Mouse (Mus musculus): ENCODE data around the gene Abhd17c. TPM values are rescaled to one million over a fixed set of nuclear protein-coding genes. Genes with fewer than 3 reads are reported as not detected.

Gene Abhd17c
- polyA plus RNA-seq, 1 experiment from 2014 or later: 68.7 TPM

DNA sequence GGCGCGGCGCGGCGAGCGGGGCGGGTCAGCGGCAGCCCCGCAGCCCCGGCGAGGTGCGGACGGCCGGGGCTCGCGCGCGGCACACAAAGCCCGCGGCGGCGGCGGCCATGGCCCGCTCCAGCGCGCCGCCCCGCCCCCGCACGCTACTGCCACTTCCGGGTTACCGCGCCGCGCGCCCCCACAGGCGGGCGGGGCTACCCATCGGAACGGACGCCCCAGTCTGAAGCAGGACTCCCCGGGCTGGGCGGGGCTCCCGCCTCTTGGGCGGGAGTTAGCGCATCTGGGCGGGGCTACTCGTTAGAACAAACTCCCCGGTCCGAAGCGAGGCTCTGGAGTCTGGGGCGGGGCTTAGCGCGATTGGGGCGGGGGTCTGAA is 254 bp upstream of the Abhd17c start:
- H3K4me1 ChIP-seq: peaks cover 40% of the 10 kb centered on the region
- peak overlapping the region; percentile 87 for H3K4me2 ChIP-seq
- under 1% methylated on average over 53 of the region's 55 CpGs for WGBS
- ATAC-seq (ENCODE audit: borderline replicate concordance, extremely low read depth, low FRiP score, low TSS enrichment): peak; percentile 96
- no peaks in the 10 kb centered on the region for H3K27me3 ChIP-seq
- peak overlapping the region; percentile 95 for H3K4me3 ChIP-seq
- peak overlapping the region; percentile 84 for H3K9ac ChIP-seq
- no peaks in the 10 kb centered on the region for H3K9me3 ChIP-seq
- H3K36me3 ChIP-seq: peaks cover 5% of the 10 kb centered on the region; the same call in 1 of the 2 replicates
- H3K27ac ChIP-seq: peak overlapping the region; percentile 94

DNA sequence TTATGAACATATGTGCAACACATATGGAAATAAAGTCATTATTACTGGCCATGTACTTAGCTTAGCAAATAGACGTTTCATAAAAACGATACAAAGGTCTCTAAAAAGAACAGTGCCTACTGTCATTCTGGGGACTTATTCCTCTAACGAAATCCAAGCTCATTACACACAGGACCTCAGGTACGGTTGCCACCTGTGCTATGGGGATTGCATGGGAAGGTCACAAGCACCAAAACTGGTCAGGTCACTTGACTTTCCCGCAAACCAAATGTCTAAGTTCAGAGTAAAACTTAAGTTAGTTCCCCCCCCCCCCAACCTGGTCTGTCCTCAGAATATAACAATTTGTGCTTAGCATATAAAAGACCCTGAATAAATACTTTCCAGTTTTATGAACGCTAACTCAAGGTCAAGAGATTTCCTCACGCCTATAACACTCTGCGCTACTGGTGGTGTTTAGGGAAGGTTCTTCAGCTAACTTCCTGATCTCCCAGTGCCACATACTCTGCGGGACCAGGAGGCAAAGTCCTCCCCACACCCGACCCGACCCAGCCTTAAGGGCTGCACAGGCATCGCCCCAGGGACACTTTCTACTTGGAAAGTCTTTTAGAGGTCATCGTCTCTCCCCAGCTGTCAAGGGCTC is 1.2 kb downstream of the Abhd17c start:
- H3K27me3 ChIP-seq: no peaks in the 10 kb centered on the region
- peaks cover 40% of the 10 kb centered on the region for H3K4me1 ChIP-seq
- peaks cover 5% of the 10 kb centered on the region; the same call in 1 of the 2 replicates for H3K36me3 ChIP-seq
- peak overlapping the region; percentile 84 for H3K9ac ChIP-seq
- peak overlapping the region; percentile 95 for H3K4me3 ChIP-seq
- peak overlapping the region; percentile 94 for H3K27ac ChIP-seq
- no peak for ATAC-seq (ENCODE audit: borderline replicate concordance, extremely low read depth, low FRiP score, low TSS enrichment)
- H3K9me3 ChIP-seq: no peaks in the 10 kb centered on the region
- 5% methylated on average over 13 of the region's 13 CpGs for WGBS
- H3K4me2 ChIP-seq: peak overlapping the region; percentile 87

DNA sequence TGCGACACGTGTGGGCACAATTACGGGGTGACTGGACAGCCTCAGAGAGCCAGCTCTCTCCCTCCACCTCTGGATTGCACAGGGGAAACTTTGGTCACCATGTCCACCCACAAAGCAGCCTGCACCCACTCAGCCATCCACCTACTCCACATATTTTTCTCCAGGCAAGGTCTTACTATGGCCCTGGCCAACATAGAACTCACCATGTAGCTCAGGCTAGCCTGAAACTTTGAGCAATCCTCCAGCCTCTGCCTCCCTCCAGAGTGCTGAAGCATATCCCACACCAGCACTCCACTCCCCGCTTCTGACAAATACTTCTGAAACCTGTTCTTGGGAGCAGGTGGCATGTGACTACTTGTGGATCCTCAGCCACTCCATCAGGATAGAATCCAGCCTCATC is 1.9 kb downstream of the Abhd17c start:
- Histone ChIP-seq H3K36me3 (peaks cover 5% of the 10 kb centered on the region; the same call in 1 of the 2 replicates), H3K4me1 (peaks cover 40% of the 10 kb centered on the region), H3K27me3 (no peaks in the 10 kb centered on the region), H3K9ac (peak overlapping the region; percentile 84), H3K4me3 (peak overlapping the region; percentile 95), H3K4me2 (peak overlapping the region; percentile 87), H3K9me3 (no peaks in the 10 kb centered on the region), H3K27ac (no peak overlapping the region)
- no peak for ATAC-seq (ENCODE audit: borderline replicate concordance, extremely low read depth, low FRiP score, low TSS enrichment)
- 54% methylated on average over 4 of the region's 4 CpGs for WGBS

DNA sequence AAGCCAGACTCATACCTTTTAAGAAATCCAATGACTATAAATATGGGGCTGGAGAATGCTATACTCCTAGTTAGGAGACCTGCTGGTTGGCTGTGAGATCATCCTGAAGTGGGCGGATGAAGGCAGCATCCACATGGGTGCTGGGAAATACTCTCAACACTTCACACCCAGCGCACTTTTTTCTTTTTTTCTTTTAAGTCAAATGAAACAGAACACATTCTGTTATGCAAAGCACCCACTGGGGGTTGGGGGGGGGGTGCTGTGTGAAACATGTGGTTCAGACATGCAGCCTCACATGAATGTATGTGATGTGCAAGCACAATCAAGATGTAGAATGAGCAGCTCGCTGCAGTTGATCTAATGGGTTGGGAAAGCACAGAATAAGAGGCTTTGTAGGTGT is 2.8 kb downstream of the Abhd17c start:
- Histone ChIP-seq H3K9me3 (no peaks in the 10 kb centered on the region), H3K36me3 (peaks cover 5% of the 10 kb centered on the region; the same call in 1 of the 2 replicates), H3K4me1 (peaks cover 46% of the 10 kb centered on the region), H3K27ac (no peak overlapping the region), H3K4me3 (no peak overlapping the region), H3K9ac (no peak overlapping the region), H3K4me2 (peak overlapping the region; percentile 87), H3K27me3 (no peaks in the 10 kb centered on the region)
- ATAC-seq (ENCODE audit: borderline replicate concordance, extremely low read depth, low FRiP score, low TSS enrichment): no peak
- 86% methylated on average over 3 of the region's 3 CpGs for WGBS

DNA sequence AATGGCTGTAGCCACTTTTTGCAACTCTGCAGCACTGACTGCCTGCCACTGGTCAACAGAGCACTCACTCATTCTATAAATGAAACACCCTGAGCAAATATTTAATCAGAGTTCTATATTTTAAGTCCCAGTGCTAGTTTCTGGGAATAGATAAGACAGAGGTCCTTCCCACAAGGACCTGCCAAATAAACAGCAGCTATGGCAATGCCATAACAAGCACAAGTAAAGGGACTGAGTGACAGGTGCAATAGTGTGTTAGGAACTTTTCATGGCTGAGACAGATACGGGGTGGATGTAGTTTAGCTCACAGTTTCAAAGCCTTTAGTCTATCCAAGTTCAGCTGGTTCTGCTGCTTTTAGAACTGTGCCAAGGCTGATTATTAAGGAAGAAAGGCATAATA is 3.9 kb downstream of the Abhd17c start:
- Histone ChIP-seq H3K27ac (no peak overlapping the region), H3K9ac (no peak overlapping the region), H3K4me2 (no peak overlapping the region), H3K4me3 (no peak overlapping the region), H3K4me1 (peaks cover 56% of the 10 kb centered on the region), H3K9me3 (no peaks in the 10 kb centered on the region), H3K27me3 (no peaks in the 10 kb centered on the region), H3K36me3 (peaks cover 5% of the 10 kb centered on the region; the same call in 1 of the 2 replicates)
- ATAC-seq (ENCODE audit: borderline replicate concordance, extremely low read depth, low FRiP score, low TSS enrichment): no peak
- 79% methylated on average over 1 of the region's 1 CpGs for WGBS

DNA sequence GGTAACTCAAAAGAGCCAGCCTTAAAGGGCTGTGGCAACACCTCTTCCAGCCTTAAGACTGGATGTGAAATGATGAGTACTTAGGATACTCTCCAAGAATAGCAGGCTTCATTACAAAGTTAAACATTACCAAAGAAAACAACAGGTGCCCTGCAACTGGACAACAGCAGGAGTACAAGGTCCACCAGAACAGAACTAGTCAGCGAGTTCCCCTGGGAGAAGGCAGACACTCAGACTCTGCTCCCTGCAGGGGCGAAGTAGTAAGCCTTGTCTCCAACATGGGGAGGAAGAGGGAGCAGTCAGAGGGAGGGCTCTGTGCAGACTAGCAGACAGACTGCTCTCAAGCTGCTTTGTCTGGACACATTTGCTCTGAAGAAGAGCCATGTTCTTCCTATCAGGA is 6.1 kb downstream of the Abhd17c start:
- Histone ChIP-seq H3K36me3 (peaks cover 5% of the 10 kb centered on the region; the same call in 1 of the 2 replicates), H3K4me2 (no peak overlapping the region), H3K27ac (no peak overlapping the region), H3K4me1 (peaks cover 70% of the 10 kb centered on the region), H3K27me3 (no peaks in the 10 kb centered on the region), H3K9me3 (no peaks in the 10 kb centered on the region), H3K9ac (no peak overlapping the region), H3K4me3 (no peak overlapping the region)
- no peak for ATAC-seq (ENCODE audit: borderline replicate concordance, extremely low read depth, low FRiP score, low TSS enrichment)
- WGBS: 66% methylated on average over 2 of the region's 2 CpGs

DNA sequence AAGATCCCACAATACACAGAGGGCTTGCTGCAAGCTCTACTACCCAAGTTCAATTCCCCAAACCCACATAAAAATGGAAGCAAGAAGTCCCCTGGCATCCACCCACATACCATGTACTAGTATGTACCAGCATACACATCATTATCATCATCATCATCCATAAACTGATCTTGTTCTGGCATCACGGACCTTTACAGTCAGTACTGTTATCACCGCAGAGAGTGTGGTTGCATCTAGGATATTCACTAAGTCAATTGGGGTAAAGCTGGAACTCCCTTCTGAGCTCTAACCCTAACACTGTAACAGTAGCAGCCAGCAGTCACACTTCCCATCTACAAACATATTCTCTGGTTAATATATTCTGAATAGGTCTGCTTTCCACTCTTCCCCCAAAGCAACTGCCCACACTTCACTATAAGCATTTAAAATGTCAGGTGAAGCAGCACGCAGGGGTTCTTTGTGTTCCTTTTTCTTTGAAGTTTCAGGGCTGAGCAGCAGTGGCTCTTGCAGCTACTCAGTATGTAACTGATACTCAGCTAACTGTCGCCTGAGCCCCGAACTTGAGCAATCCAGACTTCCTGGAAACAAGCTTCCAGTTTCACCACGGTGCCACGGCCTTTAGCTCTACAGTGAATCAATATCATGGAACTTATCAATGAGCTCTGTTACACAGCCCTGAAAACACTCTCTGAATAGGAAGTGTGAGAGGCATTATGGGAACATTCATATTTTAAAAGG is 8.8 kb downstream of the Abhd17c start:
- ATAC-seq (ENCODE audit: borderline replicate concordance, extremely low read depth, low FRiP score, low TSS enrichment): no peak
- no peak overlapping the region for H3K4me3 ChIP-seq
- H3K9me3 ChIP-seq: no peaks in the 10 kb centered on the region
- H3K4me1 ChIP-seq: peaks cover 70% of the 10 kb centered on the region
- H3K27me3 ChIP-seq: no peaks in the 10 kb centered on the region
- H3K4me2 ChIP-seq: no peak overlapping the region
- no peak overlapping the region for H3K9ac ChIP-seq
- peaks cover 4% of the 10 kb centered on the region; the same call in 1 of the 2 replicates for H3K36me3 ChIP-seq
- H3K27ac ChIP-seq: no peak overlapping the region; the same call in 1 of the 2 replicates
- 51% methylated on average over 7 of the region's 7 CpGs for WGBS

DNA sequence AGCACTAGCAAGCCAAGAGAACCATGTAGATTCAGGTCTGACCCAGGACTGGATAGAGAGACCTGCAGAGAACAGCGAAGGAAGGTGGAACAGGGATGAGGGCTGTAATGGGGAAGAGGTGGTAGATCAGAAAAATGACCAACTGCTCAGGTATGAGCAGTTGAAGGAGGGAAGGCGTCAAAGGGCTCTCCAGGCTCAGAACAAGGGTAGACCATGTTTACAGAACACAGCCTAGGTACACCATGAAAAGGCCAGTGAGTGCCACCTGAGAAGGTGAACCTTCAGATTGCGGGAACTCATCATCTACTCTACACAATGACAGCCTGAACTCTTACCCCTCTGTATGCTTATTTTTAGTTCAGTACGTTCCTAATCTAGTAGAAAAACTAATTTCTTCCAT is 9.5 kb downstream of the Abhd17c start:
- peaks cover 70% of the 10 kb centered on the region for H3K4me1 ChIP-seq
- H3K9ac ChIP-seq: no peak overlapping the region
- H3K27me3 ChIP-seq: no peaks in the 10 kb centered on the region
- no peaks in the 10 kb centered on the region for H3K9me3 ChIP-seq
- H3K27ac ChIP-seq: no peak overlapping the region
- 71% methylated on average over 4 of the region's 4 CpGs for WGBS
- H3K36me3 ChIP-seq: no peaks in the 10 kb centered on the region
- ATAC-seq (ENCODE audit: borderline replicate concordance, extremely low read depth, low FRiP score, low TSS enrichment): no peak
- no peak overlapping the region for H3K4me2 ChIP-seq
- no peak overlapping the region for H3K4me3 ChIP-seq

DNA sequence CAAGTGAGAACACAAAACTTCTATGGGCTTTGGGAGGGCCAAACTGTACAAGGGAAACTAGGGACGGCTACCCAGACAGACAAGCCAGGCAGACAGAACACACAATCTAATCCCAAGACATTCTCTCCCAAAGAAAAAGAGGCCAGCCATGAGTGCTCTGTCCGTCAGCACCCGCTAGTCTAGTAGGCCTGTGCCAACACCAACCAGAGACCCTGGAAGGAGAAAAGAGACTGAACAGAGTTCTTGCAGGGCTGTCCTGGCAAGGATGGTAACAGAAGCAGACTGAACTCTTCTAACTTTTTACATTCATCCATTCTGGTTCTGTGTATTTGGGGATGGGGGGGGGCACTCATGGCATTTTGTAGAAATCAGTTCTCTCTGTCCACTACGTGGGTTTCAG is 12.1 kb downstream of the Abhd17c start:
- no peak overlapping the region for H3K4me2 ChIP-seq
- H3K9ac ChIP-seq: no peak overlapping the region
- H3K4me3 ChIP-seq: no peak overlapping the region
- H3K27me3 ChIP-seq: no peaks in the 10 kb centered on the region
- no peaks in the 10 kb centered on the region for H3K36me3 ChIP-seq
- H3K9me3 ChIP-seq: no peaks in the 10 kb centered on the region
- ATAC-seq (ENCODE audit: borderline replicate concordance, extremely low read depth, low FRiP score, low TSS enrichment): no peak
- H3K4me1 ChIP-seq: peaks cover 89% of the 10 kb centered on the region
- 42% methylated on average over 4 of the region's 4 CpGs for WGBS
- H3K27ac ChIP-seq: no peak overlapping the region

DNA sequence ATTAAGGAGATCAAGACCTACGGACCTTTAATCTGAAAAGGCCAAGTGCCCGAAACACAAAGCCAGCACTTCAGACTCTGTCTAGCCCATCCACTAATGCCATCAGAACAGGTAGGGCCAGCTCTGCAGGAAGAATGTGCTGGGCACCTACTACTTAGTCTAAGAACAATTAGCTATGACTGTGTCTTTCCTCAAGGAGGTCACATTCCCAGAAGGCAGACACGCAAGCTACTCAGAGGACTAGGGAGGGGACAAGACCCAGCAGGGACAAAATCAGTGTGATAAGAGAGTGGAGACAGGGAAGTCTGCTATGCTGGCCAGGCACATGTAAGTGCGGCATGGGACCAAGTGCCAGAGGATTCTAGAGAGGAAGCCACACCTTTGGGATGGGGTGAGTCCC is 13.0 kb downstream of the Abhd17c start:
- Histone ChIP-seq H3K27ac (peak overlapping the region; percentile 25; the same call in 1 of the 2 replicates), H3K9me3 (no peaks in the 10 kb centered on the region), H3K4me3 (no peak overlapping the region), H3K4me2 (no peak overlapping the region), H3K4me1 (peaks cover 90% of the 10 kb centered on the region), H3K36me3 (no peaks in the 10 kb centered on the region), H3K9ac (no peak overlapping the region), H3K27me3 (no peaks in the 10 kb centered on the region)
- WGBS: 54% methylated on average over 4 of the region's 4 CpGs
- no peak for ATAC-seq (ENCODE audit: borderline replicate concordance, extremely low read depth, low FRiP score, low TSS enrichment)

DNA sequence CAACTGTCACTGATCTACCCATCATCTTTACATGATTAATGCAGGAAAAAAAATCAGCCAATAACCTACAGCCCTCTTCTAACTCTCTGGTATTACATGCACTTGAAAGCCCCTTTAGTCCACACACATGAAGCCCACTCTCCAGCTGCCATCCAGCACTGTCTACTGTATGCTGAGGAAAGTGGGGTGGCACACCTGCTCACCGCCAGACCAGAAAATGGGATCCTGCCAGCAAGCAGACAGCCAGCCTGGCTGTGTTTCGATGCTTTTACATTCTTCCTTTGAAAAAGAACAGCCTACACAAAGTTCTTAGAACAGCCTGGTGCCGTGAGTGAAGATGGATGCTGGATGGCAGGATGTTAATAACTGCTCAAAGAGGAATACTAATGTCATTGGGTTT is 13.9 kb downstream of the Abhd17c start:
- WGBS: 65% methylated on average over 3 of the region's 3 CpGs
- peaks cover 90% of the 10 kb centered on the region for H3K4me1 ChIP-seq

More for the DNA sequence above, 13.9 kb downstream of the Abhd17c start:
- H3K4me3 ChIP-seq: no peak overlapping the region
- no peak overlapping the region for H3K27ac ChIP-seq
- H3K36me3 ChIP-seq: no peaks in the 10 kb centered on the region
- H3K27me3 ChIP-seq: no peaks in the 10 kb centered on the region
- no peaks in the 10 kb centered on the region for H3K9me3 ChIP-seq
- H3K9ac ChIP-seq: no peak overlapping the region
- no peak overlapping the region for H3K4me2 ChIP-seq
- ATAC-seq (ENCODE audit: borderline replicate concordance, extremely low read depth, low FRiP score, low TSS enrichment): no peak

All from lung, embryonic 15.5 days (tissue).